Mouse (Mus musculus) monocyte, adult 5-6 weeks (primary cell): Measurements from ENCODE around the gene Tcf3. TPM values are rescaled to one million over a fixed set of nuclear protein-coding genes. Genes with fewer than 3 reads are reported as not detected.

ENCODE experiments used
- ATAC-seq: fragments of 153-309, 156-312 bp; replicated peaks from 2 replicates; pipeline ENCODE4 v1.8.0; 2017; ENCODE audit warnings: mild to moderate bottlenecking; ENCODE audit not compliant: low TSS enrichment, insufficient number of reproducible peaks, severe bottlenecking, poor library complexity, low FRiP score
- total RNA-seq: library from RNA; stranded (forward); fragments of 200-1000, 200-491, 200-594 nt; gene quantifications from 3 replicates; pipeline ENCODE4 v1.2.3, GENCODE M21; 2017

Gene Tcf3
- 18.9 to 30.0 TPM (median 26.1 TPM) in 3 replicates for total RNA-seq

DNA sequence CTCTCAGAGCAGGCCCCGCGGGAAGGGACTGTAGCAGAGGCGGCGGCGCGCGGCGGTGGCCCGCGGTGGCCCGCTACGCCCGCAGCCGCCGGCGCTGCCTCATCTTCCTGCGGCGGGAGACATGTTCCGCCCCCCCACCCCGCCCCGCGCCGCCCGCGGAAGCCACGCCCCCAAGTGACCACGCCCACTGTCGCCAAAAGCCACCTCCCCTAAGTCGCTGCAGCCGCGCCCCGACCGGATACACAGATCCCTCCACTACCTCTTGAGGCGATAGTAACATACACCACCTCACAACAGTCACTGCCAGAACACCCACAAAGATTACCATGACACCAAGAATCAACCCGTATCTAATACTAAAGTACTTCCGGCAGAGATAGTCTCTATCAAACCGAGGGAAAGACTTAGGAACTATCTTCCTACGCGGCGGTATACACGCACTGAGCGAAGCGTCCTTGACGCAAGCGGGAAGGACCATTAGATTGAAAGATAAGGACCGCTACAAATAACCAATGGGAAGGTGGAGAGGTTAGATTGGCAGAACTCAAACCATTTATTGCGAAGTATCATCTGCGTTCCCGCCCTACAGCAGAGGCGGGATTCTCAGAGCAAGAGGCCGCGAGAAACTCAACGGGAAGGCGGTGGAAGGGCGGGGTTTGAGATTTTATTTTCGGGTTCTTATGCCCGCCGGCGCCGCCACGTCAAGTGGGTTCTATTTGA lies at the start of gene Tcf3:
TSS of gene Tcf3 (minus strand) at position 135 of the 720 bp plus-strand sequence.
- ATAC-seq, result peak; percentile 87

DNA sequence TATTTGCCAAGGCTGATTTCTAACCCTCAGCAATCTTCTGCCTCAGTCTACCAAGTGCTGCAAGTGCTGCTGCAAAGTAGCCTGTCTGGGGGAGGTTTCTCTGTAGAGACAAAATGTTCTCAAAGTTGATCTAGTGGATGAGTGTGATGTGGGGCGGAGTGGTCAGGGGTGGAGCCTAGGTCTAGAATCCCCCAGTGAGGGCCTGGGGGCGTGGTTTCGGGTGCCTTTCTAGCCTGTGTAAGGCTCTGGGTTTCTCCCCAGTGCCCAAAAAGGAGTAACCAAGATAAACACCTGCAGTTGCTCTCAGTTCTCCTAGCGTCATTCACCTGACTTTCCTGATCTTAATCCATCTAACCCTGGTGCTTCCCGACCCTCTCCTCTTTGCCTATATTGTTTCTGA lies 47.6 kb upstream of the Tcf3 start:
- ATAC-seq, result no peak

DNA sequence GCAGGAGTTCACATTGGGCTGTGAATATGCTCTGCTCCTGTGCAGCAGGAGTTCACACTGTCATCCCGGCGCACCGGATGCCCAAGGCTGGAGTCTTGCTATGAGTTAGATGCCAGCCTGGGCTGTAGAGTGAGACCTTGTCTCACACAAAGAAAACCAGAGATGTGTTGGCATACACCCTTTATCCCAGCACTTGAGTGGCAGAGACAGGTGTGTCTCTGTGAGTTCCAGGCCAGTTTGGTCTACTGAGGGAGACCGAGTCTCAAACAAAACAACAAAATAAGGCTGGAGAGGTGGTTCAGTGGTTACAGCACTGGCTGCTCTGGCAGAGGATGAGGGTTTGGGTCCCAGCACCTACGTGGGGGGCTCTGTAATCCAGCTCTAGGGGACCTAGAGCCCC lies 45.1 kb upstream of the Tcf3 start:
- no peak for ATAC-seq

DNA sequence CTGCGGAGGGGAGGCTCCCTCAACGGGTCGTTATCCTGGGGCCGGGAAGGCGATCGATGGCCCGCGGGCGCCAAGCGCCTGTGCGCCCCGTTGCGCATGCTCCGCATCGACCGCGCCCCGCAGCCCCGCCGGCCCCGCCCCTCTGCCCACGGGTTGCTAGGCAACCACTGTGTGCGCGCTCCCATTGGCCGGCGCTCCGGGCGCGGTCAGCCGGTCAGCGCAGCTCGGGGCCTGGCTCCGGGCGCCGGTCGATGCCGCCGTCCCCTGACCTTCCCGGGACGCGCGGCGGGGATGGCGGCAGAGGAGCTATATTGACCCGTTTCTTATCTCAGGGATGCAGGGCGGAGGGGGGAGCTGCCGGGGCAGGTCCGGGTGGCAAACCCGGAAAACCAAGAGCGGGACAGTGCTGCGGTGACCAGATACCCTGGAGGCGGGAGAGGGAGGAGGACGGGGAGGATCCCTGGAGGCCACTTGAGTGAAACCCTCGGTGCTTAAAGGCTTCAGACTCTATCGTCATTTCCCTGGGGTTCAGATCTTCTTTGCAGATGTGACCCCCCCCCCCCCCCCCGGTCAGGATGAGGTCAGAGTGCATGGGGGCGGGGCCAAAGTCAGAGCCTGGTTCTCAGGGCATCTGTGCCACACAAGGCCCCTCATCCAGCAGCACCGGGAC lies 42.0 kb upstream of the Tcf3 start:
- peak; percentile 60 for ATAC-seq

DNA sequence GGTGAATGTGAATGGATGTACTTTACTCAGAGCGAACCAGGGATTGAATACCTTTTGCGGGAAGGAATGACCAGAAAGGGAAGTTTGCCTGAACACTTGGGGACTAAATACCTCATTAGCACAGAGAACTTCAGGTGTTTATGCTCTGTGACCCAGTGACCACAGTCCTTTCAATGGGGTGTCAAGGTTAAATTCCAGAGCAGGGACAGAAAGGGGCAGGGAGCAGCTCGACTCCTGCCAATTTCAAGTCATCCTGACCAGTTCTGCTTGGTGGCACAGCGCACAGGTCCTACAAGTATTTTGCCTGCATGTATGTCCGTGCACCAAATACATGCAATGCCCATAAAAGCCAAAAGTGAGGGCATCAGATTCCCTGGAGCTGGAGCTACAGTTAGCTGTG lies 31.6 kb upstream of the Tcf3 start:
- ATAC-seq, result no peak

DNA sequence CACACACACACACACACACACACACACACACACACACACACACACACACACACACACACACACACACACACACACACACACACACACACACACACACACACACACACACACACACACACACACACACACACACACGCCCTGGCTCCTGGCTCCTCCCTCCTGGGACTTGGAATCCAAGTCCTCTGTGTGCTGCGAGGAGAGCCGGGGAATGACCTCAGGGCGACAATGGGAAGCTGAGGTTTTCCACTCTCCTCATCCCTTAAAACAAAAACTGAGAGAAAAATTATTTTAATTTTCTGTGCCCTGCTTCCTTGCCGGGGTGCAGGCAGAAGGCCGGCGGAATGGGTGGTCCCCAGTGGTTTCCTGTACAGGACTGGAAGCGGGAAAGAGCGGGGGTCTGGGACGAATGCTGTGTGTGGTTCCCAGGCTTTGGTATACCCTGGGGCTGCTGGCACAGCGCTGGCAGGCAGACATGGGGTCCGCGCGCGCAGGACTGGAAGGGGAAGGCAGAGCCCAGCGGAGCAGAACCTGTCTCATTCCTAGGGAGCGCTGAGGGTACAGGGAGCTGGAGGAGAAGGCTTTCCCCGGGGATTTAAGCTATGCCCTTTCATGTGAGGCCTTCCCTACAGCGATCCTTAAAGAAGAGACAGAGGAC lies 31.1 kb upstream of the Tcf3 start:
- ATAC-seq, result no peak

DNA sequence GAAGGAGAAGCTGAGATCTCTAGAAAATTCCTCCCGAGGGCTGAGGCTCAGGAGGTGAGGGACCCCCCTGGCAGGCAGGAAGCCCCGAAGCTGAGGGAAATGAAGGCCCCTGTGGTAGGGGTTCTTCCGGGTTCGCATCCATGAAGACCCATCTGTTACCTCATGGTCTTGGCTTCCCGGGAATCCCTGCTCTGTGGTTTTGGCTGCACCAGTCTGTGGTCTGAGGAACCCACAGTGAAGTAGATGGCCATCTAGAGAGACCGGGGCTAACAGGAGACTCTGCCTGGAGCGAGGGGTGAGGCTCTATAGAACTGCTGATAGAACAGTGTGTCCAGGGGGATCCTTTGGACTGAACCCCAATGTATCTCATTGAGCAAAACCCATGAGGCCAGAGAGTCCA lies 27.9 kb upstream of the Tcf3 start:
- no peak for ATAC-seq

DNA sequence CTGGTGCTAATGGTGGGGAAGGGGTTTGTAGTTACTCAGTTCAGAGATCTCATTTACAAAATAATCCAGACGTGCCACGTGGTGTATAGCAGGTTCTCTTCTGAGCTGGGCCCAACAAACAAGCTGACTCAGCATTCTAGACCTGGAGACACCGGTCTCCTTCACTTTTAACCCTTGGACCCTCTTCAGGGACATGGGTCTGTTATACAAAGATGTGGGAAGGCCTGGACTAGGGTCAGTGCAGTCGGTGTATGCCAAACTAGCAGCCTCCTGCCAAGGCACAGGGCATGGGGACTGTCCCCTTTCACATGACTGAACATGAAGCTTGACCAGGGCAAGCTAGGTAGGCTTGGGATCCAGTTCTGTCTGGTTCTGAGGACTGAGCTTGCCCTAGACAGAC lies 26.9 kb upstream of the Tcf3 start:
- ATAC-seq, result no peak

DNA sequence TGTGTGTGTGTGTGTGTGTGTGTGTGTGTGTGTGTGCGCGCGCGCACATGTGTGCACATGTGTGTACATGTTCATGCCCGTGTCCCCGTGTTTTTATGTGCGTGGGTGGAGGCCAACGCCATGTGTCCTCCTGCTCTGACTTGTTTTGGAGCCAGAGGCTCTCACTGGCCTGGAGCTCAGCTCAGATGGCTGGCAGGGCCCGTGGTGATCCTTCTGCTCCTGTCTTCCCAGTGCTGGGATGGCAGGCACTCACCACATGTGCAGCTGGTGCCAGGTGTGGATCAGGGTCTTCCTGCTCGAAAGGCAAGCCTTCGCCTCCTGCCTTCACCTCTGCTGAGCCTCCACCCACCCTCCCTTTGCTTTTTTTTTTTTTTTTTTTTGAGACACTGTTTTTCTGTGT lies 26.2 kb upstream of the Tcf3 start:
- no peak for ATAC-seq

DNA sequence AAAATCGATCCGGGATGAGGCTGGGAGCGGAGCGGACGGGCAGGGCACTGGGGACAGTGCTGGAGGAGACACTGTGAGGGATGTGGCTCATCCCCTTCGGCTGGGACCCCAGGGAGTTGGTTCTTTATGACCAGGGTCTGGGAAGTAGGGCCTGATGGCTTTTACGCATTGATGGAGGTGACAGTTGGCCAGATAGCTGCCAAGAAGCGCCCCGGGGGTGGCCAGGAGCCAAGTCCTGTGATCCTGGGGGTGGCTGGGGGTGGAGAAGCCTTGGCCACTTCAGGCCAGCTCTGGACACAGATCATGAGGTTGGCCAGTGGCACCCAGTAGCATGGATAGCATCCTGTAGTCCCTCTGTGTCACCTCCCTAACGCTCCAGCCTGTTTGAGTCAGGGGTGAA lies 25.8 kb upstream of the Tcf3 start:
- no peak for ATAC-seq

DNA sequence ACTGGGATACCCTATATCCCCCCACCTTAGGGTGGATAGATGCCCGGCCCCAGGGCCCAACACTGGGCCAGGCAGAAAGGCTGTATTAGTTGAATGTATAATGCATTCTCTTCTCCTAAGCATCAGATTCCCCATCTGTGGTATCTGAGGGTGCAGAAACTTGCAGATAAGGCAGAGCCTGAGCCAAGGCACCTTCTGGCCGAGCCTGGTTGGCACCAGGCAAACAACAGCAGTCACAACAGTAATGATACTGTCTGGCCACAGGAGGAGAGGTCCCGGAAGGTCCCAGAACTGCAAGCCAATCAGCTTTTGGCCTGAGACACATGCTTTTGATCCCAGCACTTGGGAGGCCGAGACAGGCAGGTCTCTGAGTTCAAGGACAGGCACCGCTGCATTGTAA lies 22.2 kb upstream of the Tcf3 start:
- ATAC-seq, result no peak

DNA sequence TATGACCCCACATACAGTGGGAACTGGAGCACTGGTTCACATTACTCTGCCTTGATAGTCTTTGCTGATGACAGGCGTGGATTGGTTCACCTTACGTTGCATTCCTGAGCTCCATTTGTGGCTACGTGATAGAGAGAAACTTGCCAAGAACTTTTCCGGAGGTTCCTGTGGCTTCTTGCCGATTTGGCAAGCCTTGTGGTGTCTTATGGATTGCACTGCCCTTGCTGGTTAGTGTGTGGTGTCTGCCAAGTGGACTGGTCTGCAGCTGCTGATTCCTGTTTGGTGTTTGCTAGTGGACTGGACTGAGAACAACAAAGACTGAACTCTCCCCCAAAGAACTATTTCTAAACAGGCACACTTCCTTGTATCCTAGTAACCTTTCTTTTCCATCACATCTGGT lies 21.3 kb upstream of the Tcf3 start:
- ATAC-seq, result no peak

DNA sequence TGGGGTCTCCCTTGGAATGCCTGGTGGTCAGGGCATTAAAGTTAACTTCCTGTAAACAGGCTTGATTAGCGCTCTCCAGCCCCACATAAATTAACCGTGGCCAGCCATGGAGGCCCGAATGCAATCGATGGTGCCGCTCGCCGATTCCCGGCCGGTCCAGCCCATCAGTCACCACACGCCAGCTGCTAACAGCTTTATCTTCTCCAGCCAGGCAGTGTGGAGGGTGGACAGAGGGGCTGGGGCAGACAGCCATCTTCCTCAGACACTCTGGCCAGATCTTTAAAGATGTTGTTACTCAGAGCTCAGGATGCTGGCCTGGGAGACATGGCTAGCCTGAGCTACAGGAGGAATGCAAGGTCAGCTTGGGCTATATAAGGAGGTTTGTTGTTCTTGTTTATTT lies 20.2 kb upstream of the Tcf3 start:
- ATAC-seq, result no peak

DNA sequence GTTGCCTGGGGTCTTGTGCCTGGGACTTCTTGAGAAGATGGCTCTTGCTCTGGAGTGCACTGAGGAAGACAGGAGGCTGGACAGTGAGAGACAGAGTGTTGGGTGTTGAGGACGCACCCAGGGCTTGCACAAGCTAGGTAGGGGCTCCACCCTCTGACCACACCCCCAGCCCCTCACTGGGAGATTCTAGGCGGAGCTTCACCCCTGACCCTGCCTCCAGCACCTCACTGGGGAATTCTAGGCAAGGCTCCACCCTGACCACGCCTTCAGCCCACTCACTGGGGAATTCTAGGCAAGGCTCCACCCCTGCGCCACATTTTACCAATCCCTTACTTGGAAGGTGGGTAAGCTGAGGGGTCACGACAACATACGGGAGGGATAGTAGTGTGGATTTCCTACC lies 17.2 kb upstream of the Tcf3 start:
- no peak for ATAC-seq

DNA sequence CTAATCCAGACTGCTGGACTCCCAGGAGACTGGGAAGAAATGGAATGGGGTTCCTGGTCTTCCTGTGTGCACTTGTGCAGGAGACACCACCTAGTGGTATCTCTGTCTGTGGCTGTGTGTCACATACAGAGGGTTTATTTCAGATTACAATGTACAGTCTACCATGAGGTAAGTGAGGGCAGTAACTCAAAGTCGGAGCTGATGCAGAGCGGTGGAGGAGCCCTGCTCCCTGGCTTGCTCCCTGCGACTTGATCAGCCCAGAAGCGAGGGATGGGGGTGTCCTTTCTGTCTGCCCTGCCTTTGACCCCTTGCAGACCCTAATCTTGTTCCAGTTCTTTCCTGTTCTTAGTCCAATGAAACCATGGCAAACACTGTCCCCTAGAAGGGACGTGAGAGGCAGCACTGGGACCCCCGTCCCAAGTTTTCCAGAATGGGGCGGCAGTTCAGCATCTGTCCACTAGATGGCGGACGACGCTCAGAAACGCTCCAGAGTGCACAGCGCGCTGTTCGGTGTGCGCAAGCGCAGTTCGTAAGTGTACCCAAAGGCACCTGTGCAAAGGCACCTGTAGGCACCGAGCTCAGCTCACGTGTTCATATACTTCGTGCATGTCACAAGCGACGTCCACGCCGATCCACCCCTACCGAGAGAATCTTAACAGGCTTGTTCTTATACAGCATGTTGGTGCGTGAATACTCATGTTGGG lies 12.6 kb upstream of the Tcf3 start:
- ATAC-seq, result peak; percentile 82

DNA sequence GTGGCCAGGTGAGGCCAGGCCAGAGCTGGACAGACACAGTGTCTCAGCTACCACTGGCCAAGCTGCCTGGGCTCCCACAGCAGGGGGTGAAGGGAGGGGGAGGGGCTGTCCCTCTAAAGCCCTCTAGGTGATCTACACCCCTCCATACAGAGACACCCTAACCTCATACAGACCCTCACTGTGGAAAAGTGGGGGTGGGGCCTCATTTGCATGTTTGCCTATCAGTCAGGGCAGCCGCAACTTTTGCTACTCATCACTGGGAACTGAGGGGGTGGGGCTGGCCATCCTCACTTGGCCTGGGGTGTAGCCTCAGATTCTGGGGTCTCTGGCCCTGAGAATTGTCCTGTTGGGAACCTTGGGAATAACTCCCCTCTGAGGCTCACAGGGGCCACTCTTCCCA lies 11.6 kb upstream of the Tcf3 start:
- ATAC-seq, result no peak

DNA sequence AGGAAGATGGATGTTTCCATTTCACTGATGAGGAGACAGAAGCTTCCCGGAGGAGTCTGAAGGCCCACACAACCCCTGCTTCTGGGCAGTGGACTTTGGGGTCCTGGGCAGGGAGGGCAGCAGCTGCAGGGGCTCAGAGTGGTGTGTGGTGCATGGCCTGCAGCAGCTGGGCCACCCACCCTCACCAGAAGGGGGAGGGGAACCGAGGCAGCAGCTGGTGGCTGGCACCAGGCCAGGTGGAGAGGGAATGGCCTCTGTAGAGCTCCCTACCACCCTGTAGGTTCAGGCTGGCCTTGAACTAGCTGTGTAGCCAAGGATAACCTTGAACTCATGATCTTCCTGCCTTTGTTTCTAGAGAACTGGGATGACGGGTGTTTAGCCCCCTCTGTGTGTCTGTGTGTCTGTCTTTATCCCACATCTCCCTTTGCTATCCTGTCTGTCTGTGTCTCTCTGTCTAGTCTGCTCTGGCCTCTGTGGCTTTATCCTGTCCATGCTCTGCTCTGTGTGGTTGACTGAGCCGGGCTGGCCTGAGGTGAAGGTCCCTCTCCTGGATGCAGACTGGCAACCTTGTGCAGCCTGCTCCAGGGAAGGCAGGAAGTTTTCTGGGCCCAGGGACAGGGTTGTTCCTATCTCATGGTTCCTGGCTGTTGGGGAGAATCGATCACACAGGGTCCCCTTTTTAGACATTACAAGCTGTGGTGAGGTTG lies 11.0 kb upstream of the Tcf3 start:
- ATAC-seq, result no peak

DNA sequence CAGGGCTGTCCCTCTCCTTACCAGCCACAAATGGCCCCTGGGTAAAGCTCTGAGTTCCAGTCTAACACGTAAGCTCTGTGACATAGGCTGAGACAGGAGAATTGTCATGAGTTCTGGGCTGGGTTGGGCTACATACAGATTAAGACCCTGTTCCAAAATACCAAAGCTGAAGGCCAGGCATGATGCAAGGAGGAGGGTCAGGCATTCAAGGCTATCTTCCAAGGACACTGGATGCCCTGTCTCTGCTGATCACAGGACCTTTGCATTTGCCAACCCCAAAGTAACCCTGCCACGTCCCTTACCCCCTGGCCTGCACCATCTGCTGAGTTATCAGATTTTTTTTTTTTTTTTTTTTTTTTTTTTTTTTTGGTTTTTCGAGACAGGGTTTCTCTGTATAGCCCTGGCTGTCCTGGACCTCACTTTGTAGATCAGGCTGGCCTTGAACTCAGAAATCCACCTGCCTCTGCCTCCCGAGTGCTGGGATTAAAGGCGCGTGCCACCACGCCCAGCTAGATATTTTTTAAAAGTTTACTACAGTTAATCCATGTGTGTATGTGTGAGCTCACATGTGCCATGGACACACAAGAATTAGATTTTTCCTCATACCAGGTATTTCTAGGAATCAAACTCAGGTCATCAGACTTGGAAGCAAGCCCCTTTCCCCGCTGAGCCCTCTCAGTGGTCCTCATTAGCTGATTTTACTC lies 10.3 kb upstream of the Tcf3 start:
- ATAC-seq, result no peak
